Mouse (Mus musculus): Measurements from ENCODE around the gene Dusp5. TPM values are rescaled to one million over a fixed set of nuclear protein-coding genes. Genes with fewer than 3 reads are reported as not detected.

Gene Dusp5
- total and polyA plus RNA-seq, 2 experiments from 2014 or later = 2.5 to 11.2 TPM

GRCm38 (mm10) chr19:53489187-53489586 lies 39.7 kb upstream of the Dusp5 start:
- no peak overlapping the region for H3K27ac ChIP-seq (ENCODE audit: low read depth, low read length)
- H3K4me1 ChIP-seq (ENCODE audit: insufficient read depth, low read length) = no peaks in the 10 kb centered on the region
- H3K4me3 ChIP-seq (ENCODE audit: low read depth, low read length) = no peak overlapping the region
- H3K9me3 ChIP-seq (ENCODE audit: low read length) = no peaks in the 10 kb centered on the region
- H3K36me3 ChIP-seq (ENCODE audit: insufficient read depth, low read length) = no peaks in the 10 kb centered on the region
- WGBS = 84% methylated on average over 12 of the region's 12 CpGs
- no peak overlapping the region for H3K4me2 ChIP-seq (ENCODE audit: low read depth, low read length, poor library complexity, severe bottlenecking)
- no peak for TF ChIP-seq CTCF (IDR thresholded peaks at IDR 0.05)
- DNase-seq (ENCODE audit: low spot score) = no peak
- ATAC-seq (ENCODE audit: low FRiP score) = no peak
- no peak overlapping the region for H3K9ac ChIP-seq (replicated peaks; ENCODE audit: low read length, poor library complexity, severe bottlenecking)
- H3K27me3 ChIP-seq (ENCODE audit: insufficient read depth, low read length) = no peaks in the 10 kb centered on the region

- H3K27me3 ChIP-seq (ENCODE audit: insufficient read depth, low read length) = no peaks in the 10 kb centered on the region
- H3K36me3 ChIP-seq (ENCODE audit: insufficient read depth, low read length) = no peaks in the 10 kb centered on the region
- no peaks in the 10 kb centered on the region for H3K4me1 ChIP-seq (ENCODE audit: insufficient read depth, low read length)
- H3K27ac ChIP-seq (ENCODE audit: low read depth, low read length) = no peak overlapping the region
- DNase-seq (ENCODE audit: low spot score) = peak; percentile 21
- no peak for TF ChIP-seq CTCF (IDR thresholded peaks at IDR 0.05)
- no peak overlapping the region for H3K4me2 ChIP-seq (ENCODE audit: low read depth, low read length, poor library complexity, severe bottlenecking)
- H3K9ac ChIP-seq (replicated peaks; ENCODE audit: low read length, poor library complexity, severe bottlenecking) = no peak overlapping the region
- ATAC-seq (ENCODE audit: low FRiP score) = no peak
- WGBS = 94% methylated on average over 1 of the region's 1 CpGs
- no peaks in the 10 kb centered on the region for H3K9me3 ChIP-seq (ENCODE audit: low read length)
- H3K4me3 ChIP-seq (ENCODE audit: low read depth, low read length) = no peak overlapping the region
Measured at GRCm38 (mm10) chr19:53489910-53490309, 39.0 kb upstream of the Dusp5 start.

- no peak for DNase-seq (ENCODE audit: low spot score)
- Histone ChIP-seq H3K9ac (replicated peaks; ENCODE audit: low read length, poor library complexity, severe bottlenecking) (no peak overlapping the region), H3K27me3 (ENCODE audit: insufficient read depth, low read length) (no peaks in the 10 kb centered on the region), H3K4me1 (ENCODE audit: insufficient read depth, low read length) (no peaks in the 10 kb centered on the region), H3K4me3 (ENCODE audit: low read depth, low read length) (no peak overlapping the region), H3K27ac (ENCODE audit: low read depth, low read length) (no peak overlapping the region), H3K36me3 (ENCODE audit: insufficient read depth, low read length) (no peaks in the 10 kb centered on the region), H3K4me2 (ENCODE audit: low read depth, low read length, poor library complexity, severe bottlenecking) (no peak overlapping the region), H3K9me3 (ENCODE audit: low read length) (no peaks in the 10 kb centered on the region)
- WGBS = 77% methylated on average over 8 of the region's 8 CpGs
- no peak for ATAC-seq (ENCODE audit: low FRiP score)
- TF ChIP-seq CTCF (IDR thresholded peaks at IDR 0.05) = no peak
Measured at GRCm38 (mm10) chr19:53490898-53491297, 38.0 kb upstream of the Dusp5 start.

- no peak overlapping the region for H3K4me3 ChIP-seq (ENCODE audit: low read depth, low read length)
- DNase-seq (ENCODE audit: low spot score) (no peak), ATAC-seq (ENCODE audit: low FRiP score) (no peak)
- no peak overlapping the region for H3K4me2 ChIP-seq (ENCODE audit: low read depth, low read length, poor library complexity, severe bottlenecking)
- H3K36me3 ChIP-seq (ENCODE audit: insufficient read depth, low read length) = no peaks in the 10 kb centered on the region
- H3K27ac ChIP-seq (ENCODE audit: low read depth, low read length) = no peak overlapping the region
- H3K4me1 ChIP-seq (ENCODE audit: insufficient read depth, low read length) = no peaks in the 10 kb centered on the region
- no peaks in the 10 kb centered on the region for H3K9me3 ChIP-seq (ENCODE audit: low read length)
- H3K27me3 ChIP-seq (ENCODE audit: insufficient read depth, low read length) = no peaks in the 10 kb centered on the region
- 82% methylated on average over 4 of the region's 4 CpGs for WGBS
- no peak overlapping the region for H3K9ac ChIP-seq (replicated peaks; ENCODE audit: low read length, poor library complexity, severe bottlenecking)
- TF ChIP-seq CTCF (IDR thresholded peaks at IDR 0.05) = no peak
Measured at GRCm38 (mm10) chr19:53492528-53492927, 36.4 kb upstream of the Dusp5 start.

- H3K9ac ChIP-seq (replicated peaks; ENCODE audit: low read length, poor library complexity, severe bottlenecking) = no peak overlapping the region
- DNase-seq (ENCODE audit: low spot score) (no peak), ATAC-seq (ENCODE audit: low FRiP score) (no peak)
- TF ChIP-seq CTCF (IDR thresholded peaks at IDR 0.05) = no peak
- no peaks in the 10 kb centered on the region for H3K27me3 ChIP-seq (ENCODE audit: insufficient read depth, low read length)
- H3K4me3 ChIP-seq (ENCODE audit: low read depth, low read length) = no peak overlapping the region
- no peaks in the 10 kb centered on the region for H3K4me1 ChIP-seq (ENCODE audit: insufficient read depth, low read length)
- no peaks in the 10 kb centered on the region for H3K36me3 ChIP-seq (ENCODE audit: insufficient read depth, low read length)
- WGBS = 67% methylated on average over 5 of the region's 5 CpGs
- H3K27ac ChIP-seq (ENCODE audit: low read depth, low read length) = no peak overlapping the region
- no peaks in the 10 kb centered on the region for H3K9me3 ChIP-seq (ENCODE audit: low read length)
- no peak overlapping the region for H3K4me2 ChIP-seq (ENCODE audit: low read depth, low read length, poor library complexity, severe bottlenecking)
Measured at GRCm38 (mm10) chr19:53493866-53494265, 35.0 kb upstream of the Dusp5 start.

GRCm38 (mm10) chr19:53497910-53498309 lies 31.0 kb upstream of the Dusp5 start:
- DNase-seq (ENCODE audit: low spot score) (no peak), ATAC-seq (ENCODE audit: low FRiP score) (no peak)
- Histone ChIP-seq H3K4me3 (ENCODE audit: low read depth, low read length) (no peak overlapping the region), H3K27me3 (ENCODE audit: insufficient read depth, low read length) (no peaks in the 10 kb centered on the region), H3K4me1 (ENCODE audit: insufficient read depth, low read length) (no peaks in the 10 kb centered on the region), H3K9me3 (ENCODE audit: low read length) (no peaks in the 10 kb centered on the region), H3K27ac (ENCODE audit: low read depth, low read length) (no peak overlapping the region), H3K9ac (replicated peaks; ENCODE audit: low read length, poor library complexity, severe bottlenecking) (no peak overlapping the region), H3K36me3 (ENCODE audit: insufficient read depth, low read length) (no peaks in the 10 kb centered on the region), H3K4me2 (ENCODE audit: low read depth, low read length, poor library complexity, severe bottlenecking) (no peak overlapping the region)
- 67% methylated on average over 3 of the region's 3 CpGs for WGBS
- no peak for TF ChIP-seq CTCF (IDR thresholded peaks at IDR 0.05)
